Mouse (Mus musculus): ENCODE data around the gene Sh3pxd2a. TPM values are rescaled to one million over a fixed set of nuclear protein-coding genes. Genes with fewer than 3 reads are reported as not detected.

Sh3pxd2a gene
- total and polyA plus RNA-seq, 3 experiments: 1.3 to 4.6 (median 3.2) TPM

GRCm38 (mm10) chr19:47220232-47220631 is 244.0 kb downstream of the Sh3pxd2a start:
- Histone ChIP-seq H3K27ac (ENCODE audit: insufficient read depth, low read depth) (no peak overlapping the region), H3K4me2 (ENCODE audit: insufficient read depth, low read depth, poor library complexity, severe bottlenecking) (no peak overlapping the region)
- TF ChIP-seq RCOR1 (conservative IDR thresholded peaks at IDR 0.05; ENCODE audit: low read depth, low read length): no peak
- TF ChIP-seq KAT2A (IDR thresholded peaks at IDR 0.05; ENCODE audit: insufficient replicate concordance, low read length): no peak
- TF ChIP-seq CHD1 (IDR thresholded peaks at IDR 0.05; ENCODE audit: low read depth, low read length): no peak

GRCm38 (mm10) chr19:47219622-47220021 is 244.6 kb downstream of the Sh3pxd2a start:
- H3K4me1 ChIP-seq (ENCODE audit: control insufficient read depth in 1 of 2, insufficient read depth in 2 of 2): peaks cover 15 to 32% of the 10 kb centered on the region in 2 experiments
- in situ Hi-C loops (cut with MboI; ENCODE audit: low pct_ligation_motif_present, low pct_unique_long_range_greater_than_20kb, low sequenced_read_pairs): no loop called here
- dilution Hi-C loops (cut with MboI; ENCODE audit: extremely low pct_ligation_motif_present, extremely low pct_unique_long_range_greater_than_20kb, low sequenced_read_pairs): no loop called here

More at GRCm38 (mm10) chr19:47220232-47220631, 244.0 kb downstream of the Sh3pxd2a start:
- Histone ChIP-seq H3K4me3 (replicated peaks in 1 of 3; ENCODE audit: low read depth in 2 of 3, low read length in 2 of 3, poor library complexity in 1 of 3) (no peak overlapping the region), H3K36me3 (replicated peaks in 1 of 2; ENCODE audit: control insufficient read depth in 1 of 2, insufficient read depth in 1 of 2, low read length in 1 of 2) (no peaks in the 10 kb centered on the region), H3K9me3 (replicated peaks; ENCODE audit: low read length) (no peaks in the 10 kb centered on the region), H3K27me3 (replicated peaks) (no peaks in the 10 kb centered on the region), H3K9ac (ENCODE audit: insufficient read depth, low read depth) (no peak overlapping the region), H3K79me2 (replicated peaks; ENCODE audit: control insufficient read depth, extremely low read depth, insufficient read depth, poor library complexity, severe bottlenecking) (no peaks in the 10 kb centered on the region), H3K4me1 (ENCODE audit: control insufficient read depth in 1 of 2, insufficient read depth in 2 of 2) (peaks cover 20 to 38% of the 10 kb centered on the region in 2 experiments)
- in situ Hi-C loops (cut with MboI; ENCODE audit: low pct_ligation_motif_present, low pct_unique_long_range_greater_than_20kb, low sequenced_read_pairs) (no loop called here), dilution Hi-C loops (cut with MboI; ENCODE audit: extremely low pct_ligation_motif_present, extremely low pct_unique_long_range_greater_than_20kb, low sequenced_read_pairs) (no loop called here)
- DNase-seq (ENCODE audit: extremely low read depth): no peak

DNA sequence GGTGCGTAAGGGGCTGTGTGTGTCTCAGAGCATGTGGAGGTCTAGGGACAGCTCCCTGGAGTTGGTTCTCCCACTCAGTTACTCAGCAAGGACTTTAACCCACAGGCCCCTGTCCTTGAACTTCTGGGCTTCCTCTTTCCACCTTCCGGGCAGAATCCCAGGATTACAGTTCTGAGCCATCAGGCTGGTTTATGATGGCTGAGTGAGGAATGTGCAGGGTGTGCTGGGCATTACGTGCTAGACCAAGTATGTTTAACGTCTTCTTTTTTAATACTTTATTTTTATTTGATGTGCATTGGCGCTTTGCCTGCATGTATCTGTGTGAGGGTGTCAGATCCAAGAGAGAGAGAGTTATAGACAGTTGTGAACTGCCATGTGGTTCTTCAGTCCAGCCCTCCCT is 247.4 kb downstream of the Sh3pxd2a start:
- TF ChIP-seq SMC3 (IDR thresholded peaks at IDR 0.05; ENCODE audit: low read depth, low read length) (no peak), ZMIZ1 (IDR thresholded peaks at IDR 0.05; ENCODE audit: low read depth, low read length) (no peak), SIN3A (IDR thresholded peaks at IDR 0.05; ENCODE audit: low read length) (no peak), MXI1 (IDR thresholded peaks at IDR 0.05; ENCODE audit: low read depth, low read length) (no peak), BHLHE40 (IDR thresholded peaks at IDR 0.05; ENCODE audit: low read depth, low read length) (no peak), E2F4 (IDR thresholded peaks at IDR 0.05; ENCODE audit: insufficient replicate concordance, low read depth, low read length) (no peak), RAD21 (IDR thresholded peaks at IDR 0.05; ENCODE audit: low read depth, low read length) (no peak), ZNF384 (IDR thresholded peaks at IDR 0.05; ENCODE audit: low read depth, low read length) (no peak), IRF4 (IDR thresholded peaks at IDR 0.05; ENCODE audit: low read depth, low read length) (no peak), ELF1 (IDR thresholded peaks at IDR 0.05; ENCODE audit: low read depth, low read length) (no peak), MAX (IDR thresholded peaks at IDR 0.05; ENCODE audit: low read length) (no peak), POLR2A (IDR thresholded peaks at IDR 0.05; ENCODE audit: low read depth, low read length) (no peak), MAZ (IDR thresholded peaks at IDR 0.05; ENCODE audit: low read depth, low read length) (no peak), ETS1 (conservative IDR thresholded peaks at IDR 0.05; ENCODE audit: low read depth, low read length) (no peak)
- Histone ChIP-seq H3K4me1 (ENCODE audit: control insufficient read depth in 1 of 2, insufficient read depth in 2 of 2) (peaks cover under 1 to 19% of the 10 kb centered on the region in 2 experiments; a peak in 3 of 4 replicates), H3K27ac (ENCODE audit: insufficient read depth, low read depth) (no peak overlapping the region), H3K79me2 (replicated peaks; ENCODE audit: control insufficient read depth, extremely low read depth, insufficient read depth, poor library complexity, severe bottlenecking) (no peaks in the 10 kb centered on the region), H3K36me3 (replicated peaks in 1 of 2; ENCODE audit: control insufficient read depth in 1 of 2, insufficient read depth in 1 of 2, low read length in 1 of 2) (no peaks in the 10 kb centered on the region), H3K4me3 (replicated peaks in 1 of 3; ENCODE audit: low read depth in 2 of 3, low read length in 2 of 3, poor library complexity in 1 of 3) (no peak overlapping the region), H3K9me3 (replicated peaks; ENCODE audit: low read length) (no peaks in the 10 kb centered on the region), H3K4me2 (ENCODE audit: insufficient read depth, low read depth, poor library complexity, severe bottlenecking) (no peak overlapping the region), H3K9ac (ENCODE audit: insufficient read depth, low read depth) (no peak overlapping the region), H3K27me3 (replicated peaks) (no peaks in the 10 kb centered on the region)
- no peak for DNase-seq (ENCODE audit: extremely low read depth)
- dilution Hi-C loops (cut with MboI; ENCODE audit: extremely low pct_ligation_motif_present, extremely low pct_unique_long_range_greater_than_20kb, low sequenced_read_pairs): no loop called here
- in situ Hi-C loops (cut with MboI; ENCODE audit: low pct_ligation_motif_present, low pct_unique_long_range_greater_than_20kb, low sequenced_read_pairs): no loop called here

More at GRCm38 (mm10) chr19:47219622-47220021, 244.6 kb downstream of the Sh3pxd2a start:
- no peaks in the 10 kb centered on the region for H3K36me3 ChIP-seq (replicated peaks in 1 of 2; ENCODE audit: control insufficient read depth in 1 of 2, insufficient read depth in 1 of 2, low read length in 1 of 2)
- no peak overlapping the region for H3K9ac ChIP-seq (ENCODE audit: insufficient read depth, low read depth)
- H3K4me3 ChIP-seq (replicated peaks in 1 of 3; ENCODE audit: low read depth in 2 of 3, low read length in 2 of 3, poor library complexity in 1 of 3): no peak overlapping the region
- no peaks in the 10 kb centered on the region for H3K79me2 ChIP-seq (replicated peaks; ENCODE audit: control insufficient read depth, extremely low read depth, insufficient read depth, poor library complexity, severe bottlenecking)
- TF ChIP-seq ETS1 (conservative IDR thresholded peaks at IDR 0.05; ENCODE audit: low read depth, low read length): no peak
- no peak for TF ChIP-seq TBP (conservative IDR thresholded peaks at IDR 0.05; ENCODE audit: low read depth, low read length)
- no peak for TF ChIP-seq CHD1 (IDR thresholded peaks at IDR 0.05; ENCODE audit: low read depth, low read length)
- no peak for TF ChIP-seq GABPA (IDR thresholded peaks at IDR 0.05; ENCODE audit: insufficient replicate concordance, low read depth, low read length)
- no peaks in the 10 kb centered on the region for H3K9me3 ChIP-seq (replicated peaks; ENCODE audit: low read length)
- no peak overlapping the region for H3K4me2 ChIP-seq (ENCODE audit: insufficient read depth, low read depth, poor library complexity, severe bottlenecking)
- no peaks in the 10 kb centered on the region for H3K27me3 ChIP-seq (replicated peaks)
- no peak for DNase-seq (ENCODE audit: extremely low read depth)
- H3K27ac ChIP-seq (ENCODE audit: insufficient read depth, low read depth): no peak overlapping the region

All from CH12.LX (cell line).